Comparison of ENCODE assay signal across 9 mouse cellular contexts in genomic region chr1:133695901-133696300, GRCm38 (mm10). TPM values are rescaled to one million over a fixed set of nuclear protein-coding genes. Genes with fewer than 3 reads are reported as not detected.
A peak's percentile ranks its signal among the peaks of the same experiment; 100 is the strongest.
DNase-seq lines count a peak whose midpoint lies in the region; ATAC-seq lines count a peak whose summit lies in the region.
"Had no signal": no experiment of that assay in that cellular context is flagged by ENCODE, and none has a peak within 500 bp of the region (broad histone marks: within the 10 kb centered on the region; RNA-seq: fewer than 3 reads in every experiment).

No protein-coding gene starts in this region.

- no peaks in the 10 kb centered on the region for H3K9me3 ChIP-seq in embryonic facial prominence, embryonic 11.5 days (replicated peaks; ENCODE audit: control insufficient read depth, low read length)
- H3K9me3 ChIP-seq in hindbrain, embryonic 14.5 days (ENCODE audit: control insufficient read depth, low read length), result no peaks in the 10 kb centered on the region
- H3K9me3 ChIP-seq in liver, embryonic 16.5 days (replicated peaks; ENCODE audit: control insufficient read depth, low read length), result no peaks in the 10 kb centered on the region
- no peaks in the 10 kb centered on the region for H3K9me3 ChIP-seq in neural tube, embryonic 15.5 days (replicated peaks)

- no peak overlapping the region for H3K9ac ChIP-seq in embryonic facial prominence, embryonic 11.5 days (replicated peaks; ENCODE audit: low read length)
- H3K9ac ChIP-seq in hindbrain, embryonic 14.5 days, result no peak overlapping the region
- no peak overlapping the region for H3K9ac ChIP-seq in liver, embryonic 16.5 days (ENCODE audit: low read depth, low read length)
- no peak overlapping the region for H3K9ac ChIP-seq in neural tube, embryonic 15.5 days (replicated peaks)

- no peaks in the 10 kb centered on the region for H3K36me3 ChIP-seq in embryonic facial prominence, embryonic 11.5 days (replicated peaks; ENCODE audit: control insufficient read depth, insufficient read depth, low read depth, low read length)
- H3K36me3 ChIP-seq in hindbrain, embryonic 14.5 days (replicated peaks; ENCODE audit: control insufficient read depth, insufficient read depth), result no peaks in the 10 kb centered on the region
- no peaks in the 10 kb centered on the region for H3K36me3 ChIP-seq in liver, embryonic 16.5 days (ENCODE audit: control insufficient read depth, insufficient read depth)
- no peaks in the 10 kb centered on the region for H3K36me3 ChIP-seq in neural tube, embryonic 15.5 days

- 40% methylated on average over 7 of the region's 7 CpGs for WGBS in embryonic facial prominence, embryonic 11.5 days
- WGBS in hindbrain, embryonic 14.5 days, result 19% methylated on average over 7 of the region's 7 CpGs
- WGBS in liver, embryonic 16.5 days (ENCODE audit: insufficient replicate concordance), result 71% methylated on average over 7 of the region's 7 CpGs
- 45% methylated on average over 7 of the region's 7 CpGs for WGBS in neural tube, embryonic 15.5 days

- ATAC-seq in embryonic facial prominence, embryonic 11.5 days (replicated peaks; ENCODE audit: insufficient number of reproducible peaks, low FRiP score, low TSS enrichment, low read depth), result 0 out of 2 replicates have a peak, but pooled peaks have one; percentile 45
- no peak for ATAC-seq in hindbrain, embryonic 14.5 days (ENCODE audit: low FRiP score)
- peak; percentile 66 for ATAC-seq in liver, embryonic 16.5 days (ENCODE audit: low read depth)
- ATAC-seq in neural tube, embryonic 15.5 days (ENCODE audit: low FRiP score), result no peak
- no peak for ATAC-seq in granulocyte monocyte progenitor cell, adult 5-6 weeks (replicated peaks; ENCODE audit: poor library complexity, severe bottlenecking)

- no peak overlapping the region for H3K4me3 ChIP-seq in embryonic facial prominence, embryonic 11.5 days (ENCODE audit: low read depth, low read length)
- H3K4me3 ChIP-seq in hindbrain, embryonic 14.5 days (replicated peaks; ENCODE audit: low read length), result no peak overlapping the region
- H3K4me3 ChIP-seq in liver, embryonic 16.5 days (ENCODE audit: low read depth, low read length), result no peak overlapping the region
- H3K4me3 ChIP-seq in neural tube, embryonic 15.5 days (replicated peaks), result no peak overlapping the region

- H3K27me3 ChIP-seq in embryonic facial prominence, embryonic 11.5 days (ENCODE audit: control insufficient read depth, insufficient read depth, low read length), result no peaks in the 10 kb centered on the region
- H3K27me3 ChIP-seq in hindbrain, embryonic 14.5 days (ENCODE audit: control insufficient read depth, insufficient read depth, low read length), result no peaks in the 10 kb centered on the region
- no peaks in the 10 kb centered on the region for H3K27me3 ChIP-seq in liver, embryonic 16.5 days (ENCODE audit: control insufficient read depth, insufficient read depth, low read depth, low read length)
- H3K27me3 ChIP-seq in neural tube, embryonic 15.5 days (replicated peaks), result no peaks in the 10 kb centered on the region

- no peak overlapping the region for H3K4me2 ChIP-seq in embryonic facial prominence, embryonic 11.5 days (ENCODE audit: low read depth, low read length)
- no peak overlapping the region for H3K4me2 ChIP-seq in hindbrain, embryonic 14.5 days (replicated peaks)
- no peak overlapping the region for H3K4me2 ChIP-seq in liver, embryonic 16.5 days (ENCODE audit: low read depth, low read length)
- H3K4me2 ChIP-seq in neural tube, embryonic 15.5 days, result no peak overlapping the region

- DNase-seq in left cerebral cortex, postnatal 14 days (ENCODE audit: low spot score in 2 of 2), result peak; percentile 26 to 27
- no peak for DNase-seq in left cerebral cortex, adult 8-10 months (ENCODE audit: low spot score in 2 of 2)
- DNase-seq in embryonic facial prominence, embryonic 11.5 days (ENCODE audit: low spot score), result peak; percentile 62
- DNase-seq in hindbrain, embryonic 14.5 days (ENCODE audit: low spot score), result peak; percentile 28
- DNase-seq in urinary bladder, postnatal 25 days (ENCODE audit: low spot score), result peak; percentile 62

- intact Hi-C loops in left cerebral cortex, postnatal 14 days (cut with DNase I), result no loop called here

- H3K27ac ChIP-seq in embryonic facial prominence, embryonic 11.5 days (replicated peaks; ENCODE audit: low read depth, low read length), result peak overlapping the region; percentile 59
- no peak overlapping the region for H3K27ac ChIP-seq in hindbrain, embryonic 14.5 days
- H3K27ac ChIP-seq in liver, embryonic 16.5 days (ENCODE audit: low read length), result peak overlapping the region; percentile 49
- H3K27ac ChIP-seq in neural tube, embryonic 15.5 days (replicated peaks), result no peak overlapping the region

- H3K4me1 ChIP-seq in embryonic facial prominence, embryonic 11.5 days (ENCODE audit: control insufficient read depth, insufficient read depth, low read length), result peaks cover 4% of the 10 kb centered on the region; the same call in 1 of the 2 replicates
- 0 out of 2 replicates have a peak, but pooled peaks cover 5% of the 10 kb centered on the region for H3K4me1 ChIP-seq in hindbrain, embryonic 14.5 days (replicated peaks; ENCODE audit: control insufficient read depth, insufficient read depth, low read length)
- peaks cover 7% of the 10 kb centered on the region for H3K4me1 ChIP-seq in liver, embryonic 16.5 days (ENCODE audit: control insufficient read depth, low read depth, low read length)
- no peaks in the 10 kb centered on the region for H3K4me1 ChIP-seq in neural tube, embryonic 15.5 days

RNA-seq across cellular contexts. Expression of gene Lax1, which starts 6.0 kb away (rescaled TPM):
- under 1 TPM; 0.23 to 0.53 TPM for total RNA-seq in left cerebral cortex, postnatal 14 days (2021)
- total RNA-seq in left cerebral cortex, adult 8-10 months (2022), result under 1 TPM in 2 of 4 experiments, not detected in 2; 0.15 to 0.37 TPM
- 0.32 and 0.76 TPM in 2 replicates for polyA plus RNA-seq in embryonic facial prominence, embryonic 11.5 days (2014; fragmentation: Nextera tagmentation; extraction: Ambion mirVana)
- polyA plus RNA-seq in hindbrain, embryonic 14.5 days (2014; fragmentation: Nextera tagmentation; extraction: Ambion mirVana), result 0.13 TPM in 1 of 2 replicates, not detected in the other
- polyA plus RNA-seq in liver, embryonic 16.5 days (2015; fragmentation: Nextera tagmentation; extraction: Ambion mirVana), result 0.51 and 0.78 TPM in 2 replicates
- 0.26 and 2.5 TPM in 2 replicates for polyA plus RNA-seq in neural tube, embryonic 15.5 days (2015; fragmentation: Nextera tagmentation; extraction: Ambion mirVana)
- total RNA-seq in granulocyte monocyte progenitor cell, adult 5-6 weeks (2014; fragmentation: Nextera tagmentation), result not detected in 2 replicates
- 0.82 and 1.0 TPM in 2 replicates for total RNA-seq in granulocyte monocyte progenitor cell, adult 5-6 weeks (2017)
- total RNA-seq: layer of hippocampus, postnatal 36 days had no signal

RNA-seq across cellular contexts. Expression of gene Gm38394, which starts 34.8 kb away (rescaled TPM):
- total RNA-seq in left cerebral cortex, postnatal 14 days (2021), result 10 to 100 TPM; 24.9 to 26.0 TPM
- 10 to 100 TPM; 22.9 to 26.3 (median 25.1) TPM for total RNA-seq in left cerebral cortex, adult 8-10 months (2022)
- polyA plus RNA-seq in embryonic facial prominence, embryonic 11.5 days (2014; fragmentation: Nextera tagmentation; extraction: Ambion mirVana), result 7.0 and 8.8 TPM in 2 replicates
- polyA plus RNA-seq in hindbrain, embryonic 14.5 days (2014; fragmentation: Nextera tagmentation; extraction: Ambion mirVana), result 5.3 and 5.6 TPM in 2 replicates
- 1.4 TPM in 2 replicates for polyA plus RNA-seq in liver, embryonic 16.5 days (2015; fragmentation: Nextera tagmentation; extraction: Ambion mirVana)
- polyA plus RNA-seq in neural tube, embryonic 15.5 days (2015; fragmentation: Nextera tagmentation; extraction: Ambion mirVana), result 2.7 and 2.8 TPM in 2 replicates
- 9.5 and 14.2 TPM in 2 replicates for total RNA-seq in granulocyte monocyte progenitor cell, adult 5-6 weeks (2014; fragmentation: Nextera tagmentation)
- 6.6 and 9.2 TPM in 2 replicates for total RNA-seq in granulocyte monocyte progenitor cell, adult 5-6 weeks (2017)

RNA-seq across cellular contexts. Expression of gene Zbed6, which starts 35.2 kb away (rescaled TPM):
- total RNA-seq in left cerebral cortex, postnatal 14 days (2021), result 1 to 10 TPM; 5.5 to 6.0 TPM
- 1 to 10 TPM; 7.0 to 9.4 (median 7.3) TPM for total RNA-seq in left cerebral cortex, adult 8-10 months (2022)
- not detected in 2 replicates for polyA plus RNA-seq in embryonic facial prominence, embryonic 11.5 days (2014; fragmentation: Nextera tagmentation; extraction: Ambion mirVana)
- not detected in 2 replicates for polyA plus RNA-seq in hindbrain, embryonic 14.5 days (2014; fragmentation: Nextera tagmentation; extraction: Ambion mirVana)
- polyA plus RNA-seq in liver, embryonic 16.5 days (2015; fragmentation: Nextera tagmentation; extraction: Ambion mirVana), result not detected in 2 replicates
- not detected in 2 replicates for polyA plus RNA-seq in neural tube, embryonic 15.5 days (2015; fragmentation: Nextera tagmentation; extraction: Ambion mirVana)
- total RNA-seq in granulocyte monocyte progenitor cell, adult 5-6 weeks (2014; fragmentation: Nextera tagmentation), result 15.9 and 23.1 TPM in 2 replicates
- total RNA-seq in granulocyte monocyte progenitor cell, adult 5-6 weeks (2017), result 14.5 and 16.3 TPM in 2 replicates

Comparison
In these comparisons a context has a peak if more than half of its experiments do, and no peak if none do; other contexts are left out.
1. DNase-seq: peak in left cerebral cortex, postnatal 14 days (2 of 2), embryonic facial prominence, embryonic 11.5 days (single experiment), hindbrain, embryonic 14.5 days (single experiment) and urinary bladder, postnatal 25 days (single experiment); none in left cerebral cortex, adult 8-10 months (0 of 2).
2. ATAC-seq: peak in embryonic facial prominence, embryonic 11.5 days (single experiment) and liver, embryonic 16.5 days (single experiment); none in hindbrain, embryonic 14.5 days (single experiment), neural tube, embryonic 15.5 days (single experiment) and granulocyte monocyte progenitor cell, adult 5-6 weeks (single experiment).
3. H3K27ac ChIP-seq: peak in embryonic facial prominence, embryonic 11.5 days (single experiment) and liver, embryonic 16.5 days (single experiment); none in hindbrain, embryonic 14.5 days (single experiment) and neural tube, embryonic 15.5 days (single experiment).